Mouse (Mus musculus): ENCODE results near the gene Rnf150. TPM values are rescaled to one million over a fixed set of nuclear protein-coding genes. Genes with fewer than 3 reads are reported as not detected.

The Rnf150 gene
- total and polyA plus RNA-seq, 3 experiments = 0.13 to 0.50 (median 0.39) TPM

DNA sequence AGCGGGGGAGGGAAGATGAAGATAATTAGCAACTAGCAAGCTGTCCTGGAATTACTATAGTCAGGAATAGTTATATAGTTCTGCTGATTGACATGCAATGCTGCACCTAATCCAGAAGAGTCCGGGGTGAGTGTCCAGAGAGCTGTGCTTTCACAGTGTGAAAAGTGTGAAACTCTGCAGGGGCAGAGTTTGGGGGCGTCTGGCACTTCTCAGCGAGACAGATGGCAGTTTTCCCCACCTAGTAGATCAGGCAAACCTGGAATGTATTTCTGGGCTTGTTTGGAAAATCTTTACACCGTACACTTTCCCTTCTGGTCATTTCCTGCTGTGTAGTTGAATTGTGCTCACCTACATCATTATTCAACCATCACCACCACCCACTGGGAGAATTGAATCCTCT, 148.6 kb downstream of the Rnf150 start:
- no peak overlapping the region for H3K27ac ChIP-seq (ENCODE audit: insufficient read depth, low read depth)

DNA sequence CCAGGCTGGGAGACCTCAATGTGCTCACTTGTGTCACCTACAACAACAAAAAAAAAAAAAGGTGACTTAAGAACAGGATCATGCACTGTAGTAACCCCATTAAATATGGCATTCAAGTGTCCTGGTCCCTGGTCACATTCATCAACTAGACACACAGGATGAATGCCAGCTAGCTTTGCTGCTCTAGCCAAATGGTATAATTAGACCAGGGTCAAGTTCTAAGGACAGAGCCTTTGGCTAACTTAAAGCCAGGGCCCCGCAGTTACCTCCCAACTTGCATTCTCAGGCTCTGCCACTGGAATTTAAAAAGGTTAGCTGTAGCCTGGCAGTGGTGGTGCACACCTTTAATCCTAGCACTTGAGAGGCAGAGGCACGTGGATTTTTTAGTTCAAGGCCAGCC, 165.1 kb downstream of the Rnf150 start:
- in situ Hi-C loops (cut with MboI; ENCODE audit: low pct_ligation_motif_present, low pct_unique_long_range_greater_than_20kb, low sequenced_read_pairs) (no loop called here), dilution Hi-C loops (cut with MboI; ENCODE audit: extremely low pct_ligation_motif_present, extremely low pct_unique_long_range_greater_than_20kb, low sequenced_read_pairs) (no loop called here)
- Histone ChIP-seq H3K9ac (ENCODE audit: insufficient read depth, low read depth) (no peak overlapping the region), H3K9me3 (replicated peaks; ENCODE audit: low read length) (no peaks in the 10 kb centered on the region), H3K4me1 (ENCODE audit: control insufficient read depth in 1 of 2, insufficient read depth in 2 of 2) (no peaks in the 10 kb centered on the region), H3K79me2 (replicated peaks; ENCODE audit: control insufficient read depth, extremely low read depth, insufficient read depth, poor library complexity, severe bottlenecking) (no peaks in the 10 kb centered on the region), H3K36me3 (replicated peaks in 1 of 2; ENCODE audit: control insufficient read depth in 1 of 2, insufficient read depth in 1 of 2, low read length in 1 of 2) (no peaks in the 10 kb centered on the region), H3K4me3 (replicated peaks in 1 of 3; ENCODE audit: low read depth in 2 of 3, low read length in 2 of 3, poor library complexity in 1 of 3) (no peak overlapping the region), H3K4me2 (ENCODE audit: insufficient read depth, low read depth, poor library complexity, severe bottlenecking) (no peak overlapping the region), H3K27ac (ENCODE audit: insufficient read depth, low read depth) (no peak overlapping the region), H3K27me3 (replicated peaks) (no peaks in the 10 kb centered on the region)
- no peak for DNase-seq (ENCODE audit: extremely low read depth)
- TF ChIP-seq USF2 (conservative IDR thresholded peaks at IDR 0.05; ENCODE audit: low read depth, low read length) = no peak
- no peak for TF ChIP-seq TBP (conservative IDR thresholded peaks at IDR 0.05; ENCODE audit: low read depth, low read length)
- no peak for TF ChIP-seq JUND (conservative IDR thresholded peaks at IDR 0.05; ENCODE audit: low read depth, low read length)
- no peak for TF ChIP-seq SMC3 (IDR thresholded peaks at IDR 0.05; ENCODE audit: low read depth, low read length)
- TF ChIP-seq MAZ (IDR thresholded peaks at IDR 0.05; ENCODE audit: low read depth, low read length) = no peak
- no peak for TF ChIP-seq ETS1 (conservative IDR thresholded peaks at IDR 0.05; ENCODE audit: low read depth, low read length)
- TF ChIP-seq SIN3A (IDR thresholded peaks at IDR 0.05; ENCODE audit: low read length) = no peak
- no peak for TF ChIP-seq MAFK (IDR thresholded peaks at IDR 0.05; ENCODE audit: insufficient replicate concordance, low read length)
- TF ChIP-seq TCF12 (IDR thresholded peaks at IDR 0.05; ENCODE audit: low read depth, low read length) = no peak
- TF ChIP-seq POLR2AphosphoS2 (IDR thresholded peaks at IDR 0.05; ENCODE audit: low read depth, low read length) = no peak
- no peak for TF ChIP-seq ZNF384 (IDR thresholded peaks at IDR 0.05; ENCODE audit: low read depth, low read length)
- TF ChIP-seq PAX5 (IDR thresholded peaks at IDR 0.05; ENCODE audit: low read length) = no peak
- no peak for TF ChIP-seq IRF4 (IDR thresholded peaks at IDR 0.05; ENCODE audit: low read depth, low read length)
- no peak for TF ChIP-seq POLR2A (IDR thresholded peaks at IDR 0.05; ENCODE audit: low read depth, low read length)
- no peak for TF ChIP-seq KAT2A (IDR thresholded peaks at IDR 0.05; ENCODE audit: insufficient replicate concordance, low read length)
- no peak for TF ChIP-seq CHD1 (IDR thresholded peaks at IDR 0.05; ENCODE audit: low read depth, low read length)

More for the DNA sequence above, 148.6 kb downstream of the Rnf150 start:
- no peaks in the 10 kb centered on the region for H3K36me3 ChIP-seq (replicated peaks in 1 of 2; ENCODE audit: control insufficient read depth in 1 of 2, insufficient read depth in 1 of 2, low read length in 1 of 2)
- no peaks in the 10 kb centered on the region for H3K79me2 ChIP-seq (replicated peaks; ENCODE audit: control insufficient read depth, extremely low read depth, insufficient read depth, poor library complexity, severe bottlenecking)
- no peak for DNase-seq (ENCODE audit: extremely low read depth)
- H3K4me3 ChIP-seq (replicated peaks in 1 of 3; ENCODE audit: low read depth in 2 of 3, low read length in 2 of 3, poor library complexity in 1 of 3) = no peak overlapping the region
- TF ChIP-seq SMC3 (IDR thresholded peaks at IDR 0.05; ENCODE audit: low read depth, low read length) (no peak), SIN3A (IDR thresholded peaks at IDR 0.05; ENCODE audit: low read length) (no peak), ZC3H11A (IDR thresholded peaks at IDR 0.05; ENCODE audit: low read depth, low read length) (no peak)
- in situ Hi-C loops (cut with MboI; ENCODE audit: low pct_ligation_motif_present, low pct_unique_long_range_greater_than_20kb, low sequenced_read_pairs) (no loop called here), dilution Hi-C loops (cut with MboI; ENCODE audit: extremely low pct_ligation_motif_present, extremely low pct_unique_long_range_greater_than_20kb, low sequenced_read_pairs) (no loop called here)
- no peaks in the 10 kb centered on the region for H3K27me3 ChIP-seq (replicated peaks)
- no peak overlapping the region for H3K9ac ChIP-seq (ENCODE audit: insufficient read depth, low read depth)
- no peaks in the 10 kb centered on the region for H3K4me1 ChIP-seq (ENCODE audit: control insufficient read depth in 1 of 2, insufficient read depth in 2 of 2)
- H3K9me3 ChIP-seq (replicated peaks; ENCODE audit: low read length) = no peaks in the 10 kb centered on the region
- H3K4me2 ChIP-seq (ENCODE audit: insufficient read depth, low read depth, poor library complexity, severe bottlenecking) = no peak overlapping the region

All from CH12.LX (cell line).